Mouse (Mus musculus): ENCODE results near the gene Dynlt1f. TPM values are rescaled to one million over a fixed set of nuclear protein-coding genes. Genes with fewer than 3 reads are reported as not detected.
"Not testable (repeated sequence)": the region's sequence is repeated elsewhere in the genome, so short reads cannot be mapped to it uniquely, and the experiment has no call there.

Dynlt1f gene
- total and polyA plus RNA-seq, 2 experiments, result 5.3 to 9.5 TPM

- not testable (repeated sequence) for DNase-seq (ENCODE audit: extremely low read depth, low read depth, low spot score); H3K36me3 ChIP-seq (ENCODE audit: control insufficient read depth, insufficient read depth, low read length); H3K4me3 ChIP-seq (ENCODE audit: insufficient read depth, low read depth, low read length); H3K27me3 ChIP-seq (ENCODE audit: control insufficient read depth, insufficient read depth, low read length); H3K4me1 ChIP-seq (ENCODE audit: control insufficient read depth, insufficient read depth, low read length); H3K27ac ChIP-seq (replicated peaks; ENCODE audit: insufficient read depth, low read depth, low read length); H3K79me2 ChIP-seq (ENCODE audit: control insufficient read depth, insufficient read depth, low read length); H3K9ac ChIP-seq (ENCODE audit: low read depth, low read length)
- 88% methylated on average over 7 of the region's 7 CpGs for WGBS
Observed at GRCm38 (mm10) chr17:6650904-6651565, 4.7 kb downstream of the Dynlt1f start.

- H3K9ac ChIP-seq (ENCODE audit: low read depth, low read length); H3K27me3 ChIP-seq (ENCODE audit: control insufficient read depth, insufficient read depth, low read length); H3K27ac ChIP-seq (replicated peaks; ENCODE audit: insufficient read depth, low read depth, low read length); H3K79me2 ChIP-seq (ENCODE audit: control insufficient read depth, insufficient read depth, low read length); DNase-seq (ENCODE audit: extremely low read depth, low read depth, low spot score); H3K4me3 ChIP-seq (ENCODE audit: insufficient read depth, low read depth, low read length); H3K36me3 ChIP-seq (ENCODE audit: control insufficient read depth, insufficient read depth, low read length); H3K4me1 ChIP-seq (ENCODE audit: control insufficient read depth, insufficient read depth, low read length): not testable (repeated sequence)
- WGBS, result 86% methylated on average over 3 of the region's 3 CpGs
Observed at GRCm38 (mm10) chr17:6647452-6647851, 8.2 kb downstream of the Dynlt1f start.

DNA sequence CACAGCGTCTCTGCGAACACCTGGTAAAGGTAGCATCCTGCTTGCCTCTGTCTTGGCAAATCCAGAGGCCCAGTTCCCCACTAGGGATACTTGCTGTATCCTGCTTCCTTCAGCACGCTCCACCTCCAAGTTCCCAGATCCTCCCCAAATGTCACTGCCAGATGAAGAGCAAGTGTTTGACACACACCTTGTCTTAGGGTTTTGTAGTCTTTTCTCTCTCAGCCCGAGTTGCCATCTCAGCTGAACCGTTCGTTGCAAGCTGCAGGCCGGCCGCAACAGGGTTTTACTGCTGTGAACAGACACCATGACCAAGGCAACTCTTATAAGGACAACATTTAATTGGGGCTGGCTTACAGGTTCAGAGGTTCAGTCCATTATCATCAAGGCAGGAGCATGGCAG is 8.9 kb downstream of the Dynlt1f start:
- H3K4me1 ChIP-seq (ENCODE audit: control insufficient read depth, insufficient read depth, low read length); H3K27me3 ChIP-seq (ENCODE audit: control insufficient read depth, insufficient read depth, low read length); H3K27ac ChIP-seq (replicated peaks; ENCODE audit: insufficient read depth, low read depth, low read length); DNase-seq (ENCODE audit: extremely low read depth, low read depth, low spot score); H3K4me3 ChIP-seq (ENCODE audit: insufficient read depth, low read depth, low read length); H3K9ac ChIP-seq (ENCODE audit: low read depth, low read length); H3K79me2 ChIP-seq (ENCODE audit: control insufficient read depth, insufficient read depth, low read length); H3K36me3 ChIP-seq (ENCODE audit: control insufficient read depth, insufficient read depth, low read length): not testable (repeated sequence)
- 91% methylated on average over 8 of the region's 8 CpGs for WGBS

DNA sequence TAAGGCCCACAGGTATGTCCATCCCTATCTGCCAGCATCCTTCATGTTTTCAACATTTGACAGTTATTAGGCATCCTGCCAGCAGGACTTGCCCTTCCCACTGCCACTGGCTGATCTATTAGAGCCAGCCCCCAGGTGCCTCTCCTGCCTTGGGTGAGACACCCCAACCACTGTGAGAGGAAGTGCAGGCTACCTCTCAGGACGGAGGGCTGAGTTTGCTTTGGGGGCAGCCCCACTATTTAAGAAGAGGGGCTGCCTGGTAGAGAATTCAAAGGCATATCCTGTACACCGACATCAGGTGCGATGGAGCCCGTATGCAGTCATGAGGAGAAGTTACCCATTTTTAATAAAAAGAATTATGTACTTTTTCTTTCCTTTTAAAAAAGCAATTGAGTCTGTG is 10.0 kb downstream of the Dynlt1f start:
- H3K9ac ChIP-seq (ENCODE audit: low read depth, low read length); H3K36me3 ChIP-seq (ENCODE audit: control insufficient read depth, insufficient read depth, low read length); H3K27me3 ChIP-seq (ENCODE audit: control insufficient read depth, insufficient read depth, low read length); H3K4me3 ChIP-seq (ENCODE audit: insufficient read depth, low read depth, low read length); H3K79me2 ChIP-seq (ENCODE audit: control insufficient read depth, insufficient read depth, low read length); H3K4me1 ChIP-seq (ENCODE audit: control insufficient read depth, insufficient read depth, low read length); DNase-seq (ENCODE audit: extremely low read depth, low read depth, low spot score); H3K27ac ChIP-seq (replicated peaks; ENCODE audit: insufficient read depth, low read depth, low read length): not testable (repeated sequence)
- 88% methylated on average over 4 of the region's 4 CpGs for whole genome bisulfite sequencing

DNA sequence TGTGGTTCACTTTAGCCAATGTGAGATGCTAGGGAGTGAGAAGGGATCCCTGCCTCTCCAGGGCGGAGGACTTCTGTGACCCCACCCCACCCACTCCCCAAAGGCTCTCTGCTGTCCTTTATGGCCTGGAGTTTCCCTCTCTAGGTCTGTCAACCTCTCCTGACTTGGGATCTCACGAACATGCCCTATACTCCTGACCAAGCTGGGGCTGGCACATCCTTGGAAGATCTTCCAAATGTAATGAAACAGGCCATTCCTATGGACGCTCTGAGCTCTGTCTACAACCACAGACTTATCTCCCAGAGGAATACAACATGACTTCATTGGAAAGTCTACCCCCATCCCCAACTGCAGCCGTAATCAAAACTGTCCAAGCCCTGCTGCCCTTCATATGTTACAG is 11.0 kb downstream of the Dynlt1f start:
- H3K4me3 ChIP-seq (ENCODE audit: insufficient read depth, low read depth, low read length); DNase-seq (ENCODE audit: extremely low read depth, low read depth, low spot score); H3K36me3 ChIP-seq (ENCODE audit: control insufficient read depth, insufficient read depth, low read length); H3K4me1 ChIP-seq (ENCODE audit: control insufficient read depth, insufficient read depth, low read length); H3K9ac ChIP-seq (ENCODE audit: low read depth, low read length); H3K27me3 ChIP-seq (ENCODE audit: control insufficient read depth, insufficient read depth, low read length); H3K27ac ChIP-seq (replicated peaks; ENCODE audit: insufficient read depth, low read depth, low read length); H3K79me2 ChIP-seq (ENCODE audit: control insufficient read depth, insufficient read depth, low read length): not testable (repeated sequence)
- WGBS, result 84% methylated on average over 4 of the region's 4 CpGs

DNA sequence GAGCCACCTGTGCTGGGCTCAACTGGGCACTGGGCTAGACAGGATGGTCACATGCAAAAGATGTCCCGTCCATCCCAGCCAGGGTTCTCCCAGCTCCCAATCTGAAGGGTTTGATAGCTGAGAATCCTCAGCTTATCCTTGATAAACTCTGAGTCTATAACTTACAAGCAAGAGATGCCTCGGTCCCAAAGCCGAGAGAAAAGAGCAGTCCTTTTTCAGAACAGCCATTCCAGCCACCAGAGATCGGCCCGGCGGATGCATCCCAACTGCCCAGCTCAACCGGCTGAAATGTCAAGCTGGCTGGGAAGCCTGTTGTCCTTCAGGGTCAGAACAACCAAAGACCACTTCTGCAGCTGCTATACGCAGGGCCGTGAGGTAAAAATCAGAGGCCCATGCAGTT is 11.5 kb downstream of the Dynlt1f start:
- H3K27me3 ChIP-seq (ENCODE audit: control insufficient read depth, insufficient read depth, low read length); H3K36me3 ChIP-seq (ENCODE audit: control insufficient read depth, insufficient read depth, low read length); H3K9ac ChIP-seq (ENCODE audit: low read depth, low read length); H3K4me3 ChIP-seq (ENCODE audit: insufficient read depth, low read depth, low read length); H3K27ac ChIP-seq (replicated peaks; ENCODE audit: insufficient read depth, low read depth, low read length); DNase-seq (ENCODE audit: extremely low read depth, low read depth, low spot score); H3K4me1 ChIP-seq (ENCODE audit: control insufficient read depth, insufficient read depth, low read length); H3K79me2 ChIP-seq (ENCODE audit: control insufficient read depth, insufficient read depth, low read length): not testable (repeated sequence)
- WGBS, result 93% methylated on average over 9 of the region's 9 CpGs

- not testable (repeated sequence) for DNase-seq (ENCODE audit: extremely low read depth, low read depth, low spot score); H3K27me3 ChIP-seq (ENCODE audit: control insufficient read depth, insufficient read depth, low read length); H3K4me1 ChIP-seq (ENCODE audit: control insufficient read depth, insufficient read depth, low read length); H3K9ac ChIP-seq (ENCODE audit: low read depth, low read length); H3K36me3 ChIP-seq (ENCODE audit: control insufficient read depth, insufficient read depth, low read length); H3K79me2 ChIP-seq (ENCODE audit: control insufficient read depth, insufficient read depth, low read length); H3K4me3 ChIP-seq (ENCODE audit: insufficient read depth, low read depth, low read length); H3K27ac ChIP-seq (replicated peaks; ENCODE audit: insufficient read depth, low read depth, low read length)
- WGBS, result 87% methylated on average over 14 of the region's 14 CpGs
Observed at GRCm38 (mm10) chr17:6640771-6641429, 14.8 kb downstream of the Dynlt1f start.

DNA sequence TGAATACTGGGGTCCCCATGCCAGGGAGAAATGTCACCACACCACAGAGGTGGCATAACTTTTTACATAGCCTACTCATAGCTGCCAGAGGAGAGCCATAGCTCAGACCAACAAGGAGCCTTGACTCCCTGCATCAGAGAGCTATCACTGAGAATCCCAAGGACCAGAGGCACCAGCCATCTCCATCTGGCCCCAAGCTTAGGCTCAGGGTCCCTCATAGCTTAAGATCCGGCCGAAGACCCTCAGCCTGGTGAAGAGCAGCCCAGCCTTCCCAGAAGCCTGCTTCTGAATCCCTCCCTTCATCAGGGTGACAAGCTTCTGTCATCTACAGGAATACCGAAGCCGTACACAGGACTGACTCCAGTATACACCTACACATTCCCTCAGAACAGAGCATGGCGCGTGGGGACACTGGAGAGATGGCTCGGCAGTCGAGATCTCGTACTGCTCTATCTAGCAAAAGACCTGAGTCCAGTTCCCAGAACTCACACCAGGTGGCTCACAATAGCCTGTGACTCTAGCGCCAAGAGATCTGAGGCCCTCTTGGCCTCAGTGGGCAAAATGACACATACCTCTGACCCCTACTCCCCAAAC is 15.6 kb downstream of the Dynlt1f start:
- not testable (repeated sequence) for H3K27me3 ChIP-seq (ENCODE audit: control insufficient read depth, insufficient read depth, low read length); DNase-seq (ENCODE audit: extremely low read depth, low read depth, low spot score); H3K9ac ChIP-seq (ENCODE audit: low read depth, low read length); H3K36me3 ChIP-seq (ENCODE audit: control insufficient read depth, insufficient read depth, low read length); H3K79me2 ChIP-seq (ENCODE audit: control insufficient read depth, insufficient read depth, low read length); H3K27ac ChIP-seq (replicated peaks; ENCODE audit: insufficient read depth, low read depth, low read length); H3K4me3 ChIP-seq (ENCODE audit: insufficient read depth, low read depth, low read length); H3K4me1 ChIP-seq (ENCODE audit: control insufficient read depth, insufficient read depth, low read length)
- WGBS, result 88% methylated on average over 10 of the region's 10 CpGs

- H3K4me3 ChIP-seq (ENCODE audit: insufficient read depth, low read depth, low read length); H3K36me3 ChIP-seq (ENCODE audit: control insufficient read depth, insufficient read depth, low read length); H3K27me3 ChIP-seq (ENCODE audit: control insufficient read depth, insufficient read depth, low read length); DNase-seq (ENCODE audit: extremely low read depth, low read depth, low spot score); H3K9ac ChIP-seq (ENCODE audit: low read depth, low read length); H3K79me2 ChIP-seq (ENCODE audit: control insufficient read depth, insufficient read depth, low read length); H3K4me1 ChIP-seq (ENCODE audit: control insufficient read depth, insufficient read depth, low read length); H3K27ac ChIP-seq (replicated peaks; ENCODE audit: insufficient read depth, low read depth, low read length): not testable (repeated sequence)
- WGBS, result 89% methylated on average over 16 of the region's 21 CpGs
Observed at GRCm38 (mm10) chr17:6639486-6639885, 16.2 kb downstream of the Dynlt1f start.

Measured in liver, adult 2 months (tissue).